Mouse (Mus musculus) urinary bladder, postnatal 14 days (tissue): ENCODE measurements around the gene Marcksl1.
"Not testable (repeated sequence)": the region's sequence is repeated elsewhere in the genome, so short reads cannot be mapped to it uniquely, and the experiment has no call there.

Experiments used
- DNase-seq: peaks from one replicate; pipeline ENCODE4 v3.0.0; 2021; ENCODE audit warnings: low spot score

Gene Marcksl1

DNA sequence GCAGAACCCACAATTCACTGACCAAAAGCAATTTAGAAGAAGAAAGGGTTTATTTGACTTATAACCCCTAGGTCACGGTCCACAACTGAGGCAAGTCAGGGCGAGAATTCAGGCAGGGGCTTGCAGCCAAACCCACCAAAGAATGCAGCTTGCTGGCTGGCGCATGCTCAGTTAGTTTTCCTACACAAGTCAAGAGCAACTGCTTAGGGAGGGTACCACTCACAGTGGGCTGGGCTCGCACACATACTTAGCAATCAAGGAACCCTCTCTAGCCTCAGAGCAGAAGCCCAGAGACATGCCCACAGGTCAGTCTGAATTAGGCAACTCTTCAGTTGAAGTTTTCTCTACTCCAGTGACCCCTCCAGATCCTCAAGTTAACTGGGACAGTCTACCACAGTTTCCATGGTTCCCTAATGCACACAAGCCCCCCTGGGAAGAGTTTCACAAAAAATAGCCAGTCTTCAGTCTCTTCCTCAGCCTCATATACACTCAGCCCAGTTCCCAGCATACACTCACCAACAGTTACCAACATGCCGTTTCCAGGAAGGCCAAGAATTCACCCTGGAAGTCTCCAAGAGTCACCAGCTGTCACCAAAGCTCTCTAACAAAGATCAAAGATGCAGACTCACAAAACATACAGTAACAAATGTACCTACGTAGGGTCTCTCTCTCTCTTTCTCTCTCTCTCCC is 2.5 kb upstream of the Marcksl1 start:
- DNase-seq = no peak

DNA sequence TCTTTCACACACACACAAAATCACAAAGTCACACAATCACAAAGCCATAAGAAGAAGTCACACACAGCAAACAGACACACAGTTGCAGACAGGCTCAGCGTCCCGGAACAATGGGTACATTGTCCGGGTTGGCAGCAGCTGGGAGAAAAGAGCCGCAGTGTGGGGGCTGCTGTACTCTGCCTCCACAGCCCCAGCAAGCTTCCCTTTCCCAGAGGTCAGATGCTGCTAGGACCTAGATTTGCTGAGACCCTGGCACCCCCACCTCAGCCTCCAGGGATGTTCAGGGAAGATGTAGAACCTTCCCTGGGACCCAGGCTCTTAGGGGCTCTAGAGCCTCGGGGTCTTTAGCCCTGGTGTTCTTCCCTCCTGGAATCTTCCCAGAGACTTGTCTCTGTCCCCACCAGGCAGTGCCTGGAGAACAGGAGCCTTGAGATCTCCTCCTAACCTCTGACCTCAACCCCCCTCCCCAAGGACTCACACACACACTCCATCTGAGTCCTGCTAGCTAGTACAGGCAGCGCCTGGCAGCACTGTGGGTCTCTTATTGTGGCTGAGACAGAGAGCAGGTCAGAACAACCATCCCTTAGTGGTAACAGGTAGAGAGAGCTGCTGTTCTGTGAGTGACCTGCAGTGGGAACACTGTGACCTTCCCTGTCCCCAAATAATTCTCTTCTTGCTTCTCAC is 1.8 kb upstream of the Marcksl1 start:
- no peak for DNase-seq

GRCm38 (mm10) chr4:129513891-129514290 is 510 bp downstream of the Marcksl1 start:
- DNase-seq = no peak

DNA sequence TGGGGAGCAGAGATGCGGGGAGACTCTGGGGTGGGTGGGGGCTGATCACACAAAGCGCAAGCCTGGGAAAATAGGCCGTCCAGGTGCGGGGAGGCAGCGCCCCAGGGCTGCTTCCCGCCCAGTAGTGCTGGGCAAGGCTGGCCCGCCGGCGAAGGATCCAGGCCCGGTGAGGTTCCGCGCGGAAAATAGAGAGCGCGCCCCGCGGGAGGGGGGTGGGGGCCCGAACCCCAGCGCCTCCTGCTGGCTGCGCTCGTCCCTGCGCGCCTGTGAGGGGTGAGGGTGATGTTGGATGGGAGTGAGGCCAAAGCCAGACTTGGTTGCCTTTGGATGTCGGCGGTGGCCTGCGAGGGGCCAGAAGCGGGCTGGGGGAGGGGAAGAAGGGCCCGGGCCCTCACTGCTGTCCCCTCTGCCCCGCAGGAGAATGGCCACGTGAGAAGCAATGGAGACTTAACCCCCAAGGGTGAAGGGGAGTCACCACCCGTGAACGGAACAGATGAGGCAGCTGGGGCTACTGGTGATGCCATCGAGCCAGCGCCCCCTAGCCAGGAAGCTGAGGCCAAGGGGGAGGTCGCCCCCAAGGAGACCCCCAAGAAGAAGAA is 1.0 kb downstream of the Marcksl1 start:
- DNase-seq = peak; percentile 72

DNA sequence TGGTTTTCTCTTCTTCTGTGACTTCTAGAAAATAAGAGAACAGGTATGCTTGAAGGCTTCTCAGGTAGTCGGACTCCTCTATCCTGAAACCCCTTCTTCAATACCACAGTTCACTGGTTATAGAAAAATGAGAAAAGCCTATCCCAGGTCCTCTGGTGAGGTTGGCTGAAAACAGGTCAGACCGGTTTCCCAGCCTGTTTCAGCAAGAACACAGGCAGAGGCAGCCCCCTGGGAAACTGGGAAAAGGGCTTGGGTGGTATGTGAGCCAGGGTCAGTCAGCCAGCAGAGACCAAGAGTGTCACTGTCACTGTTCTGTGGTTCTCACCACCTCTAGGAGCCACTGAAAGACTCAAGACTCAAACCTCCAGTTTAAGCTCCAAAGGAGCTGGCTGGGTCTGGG is 3.5 kb downstream of the Marcksl1 start:
- peak; percentile 80 for DNase-seq

- no peak for DNase-seq
Observed at GRCm38 (mm10) chr4:129518519-129518918, 5.1 kb downstream of the Marcksl1 start.

- no peak for DNase-seq
Observed at GRCm38 (mm10) chr4:129525338-129525737, 12.0 kb downstream of the Marcksl1 start.

- DNase-seq = no peak
Observed at GRCm38 (mm10) chr4:129525889-129526288, 12.5 kb downstream of the Marcksl1 start.

DNA sequence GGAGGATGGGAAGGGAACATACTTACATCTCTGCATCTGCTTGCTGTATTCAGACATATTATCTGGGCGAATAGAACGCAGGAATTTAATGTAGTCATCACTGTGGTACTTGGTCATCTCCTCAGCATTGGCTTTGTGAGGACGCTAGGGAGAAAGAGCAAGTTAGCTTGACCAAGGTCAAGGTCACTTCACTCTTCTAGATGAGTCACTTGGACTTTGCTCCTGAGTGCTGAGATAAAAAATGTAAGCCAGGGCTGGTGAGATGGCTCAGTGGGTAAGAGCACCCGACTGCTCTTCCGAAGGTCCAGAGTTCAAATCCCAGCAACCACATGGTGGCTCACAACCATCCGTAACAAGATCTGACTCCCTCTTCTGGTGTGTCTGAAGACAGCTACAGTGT is 15.5 kb downstream of the Marcksl1 start:
- not testable (repeated sequence) for DNase-seq

GRCm38 (mm10) chr4:129540012-129540411 is 26.6 kb downstream of the Marcksl1 start:
- no peak for DNase-seq

DNA sequence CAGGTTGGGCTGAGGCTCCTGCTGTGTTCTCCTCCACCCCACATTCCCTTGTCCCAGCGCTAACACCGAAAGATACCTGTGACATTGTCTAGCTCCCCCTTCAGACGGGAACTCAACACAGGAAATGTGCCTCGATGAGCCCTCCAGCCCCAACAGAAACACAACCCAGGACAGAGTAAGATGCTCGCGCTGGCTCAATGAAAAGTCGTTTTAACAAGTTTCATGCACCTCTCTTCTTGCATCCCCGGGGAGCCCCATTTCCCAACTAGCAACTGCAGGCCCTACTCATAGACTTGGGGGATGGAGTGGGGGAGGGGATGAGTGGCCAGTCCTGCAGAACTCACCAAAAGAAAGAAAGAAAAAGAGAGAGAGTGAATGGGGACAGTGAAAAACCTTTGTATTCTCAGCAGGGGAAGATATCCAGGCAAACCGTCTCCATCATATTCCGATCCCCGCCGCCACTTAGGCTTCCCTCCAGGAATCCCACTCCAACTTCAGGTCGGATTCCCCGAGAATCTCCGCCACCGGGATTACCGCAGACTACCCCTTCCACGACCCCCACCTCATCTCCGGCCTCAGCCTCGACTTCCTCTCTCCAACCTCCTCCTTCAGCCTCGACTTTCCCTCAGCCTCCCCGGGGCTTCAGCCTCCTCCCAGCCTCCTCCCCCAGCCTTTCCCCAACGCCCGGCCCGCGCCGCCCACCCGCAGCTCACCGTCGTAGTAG is 28.6 kb downstream of the Marcksl1 start:
- no peak for DNase-seq

DNA sequence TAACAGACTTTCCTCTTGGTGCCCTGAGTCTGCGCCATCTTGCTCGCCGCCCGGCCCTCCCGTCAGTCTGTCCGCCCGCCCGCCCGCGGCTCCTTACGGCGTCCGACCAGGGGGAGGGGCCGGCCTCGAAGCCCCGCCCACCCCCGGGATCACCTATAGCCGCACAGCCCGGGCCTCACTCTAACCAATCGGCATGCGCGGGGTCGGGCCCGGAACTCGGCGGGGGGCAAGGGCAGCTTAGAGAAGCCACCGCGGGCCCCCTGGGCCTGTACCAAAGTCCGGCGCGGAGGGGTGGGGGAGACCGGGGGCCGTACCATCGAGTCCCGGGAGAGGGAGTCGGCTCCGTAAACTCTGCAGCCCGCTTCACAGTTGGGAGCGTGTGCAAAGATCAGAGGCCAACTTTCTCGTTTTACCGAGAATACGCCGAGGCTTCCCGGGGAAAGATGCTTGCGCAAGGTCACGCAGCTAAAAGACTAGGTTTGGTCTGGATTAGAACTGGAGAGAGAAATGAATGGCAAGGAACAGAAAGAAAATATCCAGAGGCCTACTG is 29.3 kb downstream of the Marcksl1 start, which contains the start of gene Hdac1:
Gene Hdac1, minus strand, starts transcription at position 122 of the 550 bp plus-strand sequence.
- peak; percentile 98 for DNase-seq

DNA sequence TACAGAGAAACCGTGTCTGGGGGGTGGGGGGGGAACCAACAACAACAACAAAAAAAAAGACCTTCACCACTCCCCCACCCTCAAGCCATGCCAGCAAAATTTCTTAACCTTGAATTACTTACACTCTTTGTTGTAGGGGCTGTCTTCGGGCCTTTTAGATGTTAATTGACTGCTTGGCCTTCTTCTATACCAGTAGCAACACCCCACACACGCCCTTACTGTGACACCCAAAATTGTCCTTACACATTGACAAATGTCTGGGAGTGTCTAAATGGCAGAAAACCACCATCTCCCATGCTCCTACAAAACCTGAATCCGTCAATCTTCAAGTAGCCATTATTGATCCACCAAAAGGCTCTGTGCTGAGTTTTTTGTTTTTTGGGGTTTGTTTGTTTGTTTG is 30.7 kb downstream of the Marcksl1 start:
- no peak for DNase-seq

DNA sequence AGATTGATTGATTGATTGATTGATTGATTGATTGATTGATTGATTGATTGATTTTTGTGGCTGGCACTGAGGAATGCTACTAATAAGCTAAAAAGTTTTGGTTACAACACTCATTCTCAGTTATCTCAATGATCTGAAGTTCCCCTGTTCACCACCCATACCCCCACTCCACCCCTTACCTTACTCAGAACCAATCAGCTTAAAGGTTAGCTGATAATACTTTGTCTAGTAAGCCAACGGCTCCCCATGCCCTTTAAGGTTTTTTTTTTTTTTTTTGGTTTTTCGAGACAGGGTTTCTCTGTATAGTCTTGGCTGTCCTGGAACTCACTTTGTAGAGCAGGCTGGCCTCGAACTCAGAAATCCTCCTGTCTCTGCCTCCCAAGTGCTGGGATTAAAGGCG is 34.2 kb downstream of the Marcksl1 start:
- DNase-seq = not testable (repeated sequence)

GRCm38 (mm10) chr4:129549306-129549705 is 35.9 kb downstream of the Marcksl1 start:
- DNase-seq = peak; percentile 33

- DNase-seq = no peak
Observed at GRCm38 (mm10) chr4:129550295-129550694, 36.9 kb downstream of the Marcksl1 start.

- DNase-seq = not testable (repeated sequence)
Observed at GRCm38 (mm10) chr4:129554512-129554911, 41.1 kb downstream of the Marcksl1 start.

- peak; percentile 58 for DNase-seq
Observed at GRCm38 (mm10) chr4:129555421-129555861, 42.1 kb downstream of the Marcksl1 start.

- DNase-seq = no peak
Observed at GRCm38 (mm10) chr4:129555862-129556531, 42.6 kb downstream of the Marcksl1 start.

- peak; percentile 95 for DNase-seq
Observed at GRCm38 (mm10) chr4:129556532-129557223, 43.3 kb downstream of the Marcksl1 start.

DNA sequence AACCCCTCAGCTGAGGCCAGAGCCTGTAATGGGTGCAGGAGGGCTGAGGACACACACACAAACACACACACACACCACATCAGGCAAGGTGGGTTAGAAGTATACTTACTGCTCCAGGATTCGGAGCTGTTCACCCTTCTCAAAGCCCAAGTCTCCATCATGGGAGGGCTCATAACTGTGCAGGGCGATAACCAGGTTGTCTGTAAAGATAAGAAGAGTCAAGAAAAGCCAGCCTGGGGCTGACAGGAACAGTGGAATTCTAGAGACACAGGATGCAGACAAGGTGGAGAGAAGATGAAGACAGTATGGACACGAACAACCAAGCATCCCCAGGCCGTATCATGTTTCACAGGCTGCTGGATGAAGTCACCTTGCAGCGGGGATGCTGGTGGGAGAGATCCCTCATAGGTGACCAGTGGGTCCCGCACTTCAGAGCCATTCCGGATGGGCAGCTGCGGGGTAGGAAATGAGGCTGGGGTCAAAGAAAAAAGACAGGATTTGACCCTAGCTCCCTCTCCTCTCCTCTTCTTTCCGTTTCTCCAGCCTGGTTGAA is 44.0 kb downstream of the Marcksl1 start:
- DNase-seq = no peak
